Mouse (Mus musculus): ENCODE data around the gene Blvrb. TPM values are rescaled to one million over a fixed set of nuclear protein-coding genes. Genes with fewer than 3 reads are reported as not detected.
"Not testable (repeated sequence)": the region's sequence is repeated elsewhere in the genome, so short reads cannot be mapped to it uniquely, and the experiment has no call there.

Blvrb gene
- polyA plus RNA-seq, 1 experiment from 2014 or later = 39.5 TPM

- Histone ChIP-seq H3K9ac (ENCODE audit: low read length) (no peak overlapping the region), H3K36me3 (ENCODE audit: control insufficient read depth, insufficient read depth, low read length) (no peaks in the 10 kb centered on the region), H3K4me2 (no peak overlapping the region), H3K27me3 (ENCODE audit: control insufficient read depth, insufficient read depth, low read length) (no peaks in the 10 kb centered on the region), H3K9me3 (ENCODE audit: control insufficient read depth, low read length) (no peaks in the 10 kb centered on the region), H3K4me1 (ENCODE audit: control insufficient read depth, insufficient read depth, low read length) (peaks cover 5% of the 10 kb centered on the region; the same call in 1 of the 2 replicates), H3K4me3 (ENCODE audit: low read depth, low read length) (no peak overlapping the region), H3K27ac (ENCODE audit: low read depth, low read length) (no peak overlapping the region)
- no peak for DNase-seq (ENCODE audit: low spot score, missing footprints)
- WGBS = 83% methylated on average over 5 of the region's 5 CpGs
- ATAC-seq (ENCODE audit: low FRiP score) = no peak
These were observed 45.7 kb downstream of the Blvrb start for GRCm38 (mm10) chr7:27493450-27493849.

- ATAC-seq (ENCODE audit: low FRiP score); H3K4me3 ChIP-seq (ENCODE audit: low read depth, low read length); H3K9me3 ChIP-seq (ENCODE audit: control insufficient read depth, low read length); H3K4me1 ChIP-seq (ENCODE audit: control insufficient read depth, insufficient read depth, low read length); H3K9ac ChIP-seq (ENCODE audit: low read length); H3K27ac ChIP-seq (ENCODE audit: low read depth, low read length); DNase-seq (ENCODE audit: low spot score, missing footprints); H3K27me3 ChIP-seq (ENCODE audit: control insufficient read depth, insufficient read depth, low read length); H3K4me2 ChIP-seq; H3K36me3 ChIP-seq (ENCODE audit: control insufficient read depth, insufficient read depth, low read length): not testable (repeated sequence)
- whole genome bisulfite sequencing = 89% methylated on average over 9 of the region's 9 CpGs
These were observed 47.0 kb downstream of the Blvrb start for GRCm38 (mm10) chr7:27494659-27495367.

GRCm38 (mm10) chr7:27499036-27499435 is 51.3 kb downstream of the Blvrb start, which contains the start of gene Prx:
Prx (plus strand) TSS chr7:27499324.
- no peak within 1 kb of the TSS for H3K4me2 ChIP-seq
- no peaks in the 10 kb centered on the region for H3K9me3 ChIP-seq (ENCODE audit: control insufficient read depth, low read length)
- DNase-seq (ENCODE audit: low spot score, missing footprints) (no peak), ATAC-seq (ENCODE audit: low FRiP score) (no peak)
- H3K36me3 ChIP-seq (ENCODE audit: control insufficient read depth, insufficient read depth, low read length) = no peaks in the 10 kb centered on the region
- no peaks in the 10 kb centered on the region for H3K27me3 ChIP-seq (ENCODE audit: control insufficient read depth, insufficient read depth, low read length)
- WGBS = 63% methylated on average over 3 of the region's 3 CpGs
- no peak within 1 kb of the TSS for H3K9ac ChIP-seq (ENCODE audit: low read length)
- H3K27ac ChIP-seq (ENCODE audit: low read depth, low read length) = no peak within 1 kb of the TSS
- no peak within 1 kb of the TSS for H3K4me3 ChIP-seq (ENCODE audit: low read depth, low read length)
- no peaks in the 10 kb centered on the region for H3K4me1 ChIP-seq (ENCODE audit: control insufficient read depth, insufficient read depth, low read length)

- Histone ChIP-seq H3K4me1 (ENCODE audit: control insufficient read depth, insufficient read depth, low read length) (0 out of 2 replicates have a peak, but pooled peaks cover under 1% of the 10 kb centered on the region), H3K9me3 (ENCODE audit: control insufficient read depth, low read length) (no peaks in the 10 kb centered on the region), H3K27me3 (ENCODE audit: control insufficient read depth, insufficient read depth, low read length) (no peaks in the 10 kb centered on the region), H3K27ac (ENCODE audit: low read depth, low read length) (no peak overlapping the region), H3K4me2 (no peak overlapping the region), H3K4me3 (ENCODE audit: low read depth, low read length) (no peak overlapping the region), H3K9ac (ENCODE audit: low read length) (no peak overlapping the region), H3K36me3 (ENCODE audit: control insufficient read depth, insufficient read depth, low read length) (no peaks in the 10 kb centered on the region)
- ATAC-seq (ENCODE audit: low FRiP score) (no peak), DNase-seq (ENCODE audit: low spot score, missing footprints) (no peak)
- WGBS = 78% methylated on average over 4 of the region's 4 CpGs
These were observed 53.8 kb downstream of the Blvrb start for GRCm38 (mm10) chr7:27501620-27502019.

GRCm38 (mm10) chr7:27506765-27507370 is 59.1 kb downstream of the Blvrb start:
- 46% methylated on average over 9 of the region's 9 CpGs for WGBS
- H3K36me3 ChIP-seq (ENCODE audit: control insufficient read depth, insufficient read depth, low read length) = no peaks in the 10 kb centered on the region
- H3K27me3 ChIP-seq (ENCODE audit: control insufficient read depth, insufficient read depth, low read length) = no peaks in the 10 kb centered on the region
- no peaks in the 10 kb centered on the region for H3K9me3 ChIP-seq (ENCODE audit: control insufficient read depth, low read length)
- peaks cover 8% of the 10 kb centered on the region; the same call in 1 of the 2 replicates for H3K4me1 ChIP-seq (ENCODE audit: control insufficient read depth, insufficient read depth, low read length)
- no peak for ATAC-seq (ENCODE audit: low FRiP score)
- no peak overlapping the region for H3K27ac ChIP-seq (ENCODE audit: low read depth, low read length)
- H3K9ac ChIP-seq (ENCODE audit: low read length) = no peak overlapping the region
- peak; percentile 87 for DNase-seq (ENCODE audit: low spot score, missing footprints)
- peak overlapping the region; percentile 47; the same call in 1 of the 2 replicates for H3K4me3 ChIP-seq (ENCODE audit: low read depth, low read length)
- peak overlapping the region; percentile 64; the same call in 1 of the 2 replicates for H3K4me2 ChIP-seq

GRCm38 (mm10) chr7:27507711-27508647 is 60.2 kb downstream of the Blvrb start:
- Histone ChIP-seq H3K27me3 (ENCODE audit: control insufficient read depth, insufficient read depth, low read length) (no peaks in the 10 kb centered on the region), H3K4me2 (peak overlapping the region; percentile 64), H3K9ac (ENCODE audit: low read length) (peak overlapping the region; percentile 75), H3K27ac (ENCODE audit: low read depth, low read length) (peak overlapping the region; percentile 93), H3K4me3 (ENCODE audit: low read depth, low read length) (peak overlapping the region; percentile 47), H3K9me3 (ENCODE audit: control insufficient read depth, low read length) (no peaks in the 10 kb centered on the region), H3K36me3 (ENCODE audit: control insufficient read depth, insufficient read depth, low read length) (no peaks in the 10 kb centered on the region), H3K4me1 (ENCODE audit: control insufficient read depth, insufficient read depth, low read length) (peaks cover 8% of the 10 kb centered on the region; the same call in 1 of the 2 replicates)
- ATAC-seq (ENCODE audit: low FRiP score) = peak; percentile 94
- WGBS = under 1% methylated on average over 53 of the region's 54 CpGs
- DNase-seq (ENCODE audit: low spot score, missing footprints) = peak; percentile 100

- no peak overlapping the region for H3K9ac ChIP-seq (ENCODE audit: low read length)
- 28% methylated on average over 6 of the region's 6 CpGs for WGBS
- DNase-seq (ENCODE audit: low spot score, missing footprints) (peak; percentile 88), ATAC-seq (ENCODE audit: low FRiP score) (peak; percentile 50)
- H3K4me1 ChIP-seq (ENCODE audit: control insufficient read depth, insufficient read depth, low read length) = peaks cover 8% of the 10 kb centered on the region; the same call in 1 of the 2 replicates
- H3K9me3 ChIP-seq (ENCODE audit: control insufficient read depth, low read length) = no peaks in the 10 kb centered on the region
- H3K27ac ChIP-seq (ENCODE audit: low read depth, low read length) = peak overlapping the region; percentile 30; the same call in 1 of the 2 replicates
- peak overlapping the region; percentile 47; the same call in 1 of the 2 replicates for H3K4me3 ChIP-seq (ENCODE audit: low read depth, low read length)
- H3K4me2 ChIP-seq = peak overlapping the region; percentile 64
- H3K27me3 ChIP-seq (ENCODE audit: control insufficient read depth, insufficient read depth, low read length) = no peaks in the 10 kb centered on the region
- H3K36me3 ChIP-seq (ENCODE audit: control insufficient read depth, insufficient read depth, low read length) = no peaks in the 10 kb centered on the region
These were observed 60.8 kb downstream of the Blvrb start for GRCm38 (mm10) chr7:27508648-27509005.

- ATAC-seq (ENCODE audit: low FRiP score) (no peak), DNase-seq (ENCODE audit: low spot score, missing footprints) (no peak)
- Histone ChIP-seq H3K9ac (ENCODE audit: low read length) (no peak overlapping the region), H3K27ac (ENCODE audit: low read depth, low read length) (no peak overlapping the region), H3K36me3 (ENCODE audit: control insufficient read depth, insufficient read depth, low read length) (no peaks in the 10 kb centered on the region), H3K4me2 (no peak overlapping the region), H3K4me1 (ENCODE audit: control insufficient read depth, insufficient read depth, low read length) (peaks cover 8% of the 10 kb centered on the region; the same call in 1 of the 2 replicates), H3K27me3 (ENCODE audit: control insufficient read depth, insufficient read depth, low read length) (no peaks in the 10 kb centered on the region), H3K4me3 (ENCODE audit: low read depth, low read length) (no peak overlapping the region), H3K9me3 (ENCODE audit: control insufficient read depth, low read length) (no peaks in the 10 kb centered on the region)
- WGBS = 86% methylated on average over 2 of the region's 2 CpGs
These were observed 63.0 kb downstream of the Blvrb start for GRCm38 (mm10) chr7:27510809-27511208.
